Comparison of ENCODE assay signal across 30 mouse cellular contexts in genomic region chr9:9177745-9178144, GRCm38 (mm10).
"Had no signal": no experiment of that assay in that cellular context is flagged by ENCODE, and none has a peak within 500 bp of the region (broad histone marks: within the 10 kb centered on the region; RNA-seq: fewer than 3 reads in every experiment).

No protein-coding gene starts in this region.

- H3K9me3 ChIP-seq: limb, embryonic 10.5 days; limb, embryonic 12.5 days; limb, embryonic 13.5 days; limb, embryonic 15.5 days; liver, embryonic 12.5 days; liver, embryonic 13.5 days; liver, embryonic 15.5 days; midbrain, embryonic 10.5 days; midbrain, embryonic 12.5 days; midbrain, embryonic 13.5 days; midbrain, embryonic 15.5 days; neural tube, embryonic 12.5 days; neural tube, embryonic 13.5 days had no signal

- H3K9ac ChIP-seq: limb, embryonic 12.5 days; limb, embryonic 13.5 days; limb, embryonic 15.5 days; liver, embryonic 12.5 days; liver, embryonic 13.5 days; liver, embryonic 14.5 days; liver, embryonic 15.5 days; liver, postnatal 0 days; midbrain, embryonic 12.5 days; midbrain, embryonic 13.5 days; midbrain, embryonic 15.5 days; neural tube, embryonic 12.5 days; neural tube, embryonic 13.5 days had no signal

- ATAC-seq: liver, embryonic 12.5 days; liver, postnatal 0 days; midbrain, embryonic 13.5 days; midbrain, embryonic 15.5 days; midbrain, embryonic 16.5 days had no signal

- H3K27ac ChIP-seq: left cerebral cortex, adult 2 months; limb, embryonic 10.5 days; limb, embryonic 12.5 days; limb, embryonic 13.5 days; limb, embryonic 15.5 days; liver, embryonic 12.5 days; liver, embryonic 13.5 days; liver, embryonic 14.5 days; liver, embryonic 15.5 days; macrophage; midbrain, embryonic 10.5 days; midbrain, embryonic 12.5 days; midbrain, embryonic 13.5 days; midbrain, embryonic 15.5 days; neural tube, embryonic 12.5 days; neural tube, embryonic 13.5 days had no signal

- H3K36me3 ChIP-seq: liver, embryonic 12.5 days; liver, embryonic 13.5 days; liver, embryonic 15.5 days; midbrain, embryonic 12.5 days; midbrain, embryonic 13.5 days; midbrain, embryonic 15.5 days; neural tube, embryonic 12.5 days; neural tube, embryonic 13.5 days had no signal

- H3K27me3 ChIP-seq: limb, embryonic 12.5 days; limb, embryonic 13.5 days; limb, embryonic 15.5 days; liver, embryonic 12.5 days; liver, embryonic 13.5 days; liver, embryonic 15.5 days; megakaryocyte, embryonic 14.5 days; midbrain, embryonic 12.5 days; midbrain, embryonic 13.5 days; midbrain, embryonic 15.5 days; neural tube, embryonic 12.5 days; neural tube, embryonic 13.5 days had no signal

- DNase-seq: left cerebral cortex, postnatal 4 days; liver; liver, embryonic 13.5 days; liver, postnatal 0 days; lung, adult 18-20 months; lung, adult 2 months; lung, postnatal 10 days; lung, postnatal 36 days; lung, postnatal 4 days; midbrain, embryonic 14.5 days had no signal

- H3K4me2 ChIP-seq: limb, embryonic 12.5 days; limb, embryonic 13.5 days; limb, embryonic 15.5 days; liver, embryonic 11.5 days; liver, embryonic 12.5 days; liver, embryonic 13.5 days; liver, embryonic 15.5 days; midbrain, embryonic 11.5 days; midbrain, embryonic 12.5 days; midbrain, embryonic 13.5 days; midbrain, embryonic 15.5 days; neural tube, embryonic 12.5 days; neural tube, embryonic 13.5 days had no signal

- H3K4me3 ChIP-seq: left cerebral cortex, adult 2 months; limb, embryonic 10.5 days; limb, embryonic 12.5 days; limb, embryonic 13.5 days; limb, embryonic 15.5 days; liver, embryonic 12.5 days; liver, embryonic 13.5 days; liver, embryonic 15.5 days; megakaryocyte, embryonic 14.5 days; midbrain, embryonic 10.5 days; midbrain, embryonic 12.5 days; midbrain, embryonic 13.5 days; midbrain, embryonic 15.5 days; myocyte; neural tube, embryonic 12.5 days; neural tube, embryonic 13.5 days had no signal

- H3K4me1 ChIP-seq: limb, embryonic 10.5 days; limb, embryonic 12.5 days; limb, embryonic 15.5 days; liver, embryonic 12.5 days; liver, embryonic 13.5 days; liver, embryonic 15.5 days; megakaryocyte, embryonic 14.5 days; midbrain, embryonic 10.5 days; midbrain, embryonic 12.5 days; midbrain, embryonic 13.5 days; midbrain, embryonic 15.5 days; neural tube, embryonic 12.5 days; neural tube, embryonic 13.5 days had no signal
